Mouse (Mus musculus): ENCODE measurements around the gene Fam114a2. TPM values are rescaled to one million over a fixed set of nuclear protein-coding genes. Genes with fewer than 3 reads are reported as not detected.
A peak's percentile ranks its signal among the peaks of the same experiment; 100 is the strongest.
"Not testable (repeated sequence)": the region's sequence is repeated elsewhere in the genome, so short reads cannot be mapped to it uniquely, and the experiment has no call there.

Gene Fam114a2
- total RNA-seq (2021) = 10 to 100 TPM; 38.7 to 38.9 TPM

GRCm38 (mm10) chr11:57518091-57518750, at the start of gene Fam114a2, which contains the start of gene Mfap3:
Gene Fam114a2, minus strand, starts transcription at chr11:57518617.
Gene Mfap3, plus strand, starts transcription at chr11:57518664.
- intact Hi-C loops (cut with DNase I) = no loop called here

GRCm38 (mm10) chr11:57566091-57567035, 47.9 kb upstream of the Fam114a2 start:
- DNase-seq = peak; percentile 40
- intact Hi-C loops (cut with DNase I) = loop anchor here (10.0 kb wide), 1 partner anchor 88 kb away; no protein-coding TSS in a partner anchor

More at GRCm38 (mm10) chr11:57518091-57518750, at the start of gene Fam114a2, which contains the start of gene Mfap3:
- DNase-seq = peak; percentile 96

DNA sequence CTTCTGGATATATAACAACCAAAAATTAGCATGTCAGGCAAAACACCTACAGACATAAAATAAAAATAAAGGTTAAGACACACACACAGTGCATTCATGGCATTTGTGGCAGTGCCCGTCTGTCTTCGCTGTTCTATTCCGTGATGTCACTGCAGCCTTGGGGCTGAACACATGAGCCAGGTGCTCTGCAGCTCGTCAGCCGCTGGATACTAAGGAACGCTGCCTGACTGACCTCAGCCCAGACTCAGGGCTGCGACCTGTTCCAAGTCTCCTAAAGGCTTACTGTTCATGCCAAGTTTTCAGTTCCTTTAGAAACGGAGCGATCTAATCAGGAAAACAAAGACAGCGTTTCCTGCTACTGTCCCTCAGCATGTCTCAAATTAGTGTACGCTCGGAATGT, 46.1 kb upstream of the Fam114a2 start:
- intact Hi-C loops (cut with DNase I) = loop anchor here (10.0 kb wide), 1 partner anchor 90 kb away; no protein-coding TSS in a partner anchor
- no peak for DNase-seq

DNA sequence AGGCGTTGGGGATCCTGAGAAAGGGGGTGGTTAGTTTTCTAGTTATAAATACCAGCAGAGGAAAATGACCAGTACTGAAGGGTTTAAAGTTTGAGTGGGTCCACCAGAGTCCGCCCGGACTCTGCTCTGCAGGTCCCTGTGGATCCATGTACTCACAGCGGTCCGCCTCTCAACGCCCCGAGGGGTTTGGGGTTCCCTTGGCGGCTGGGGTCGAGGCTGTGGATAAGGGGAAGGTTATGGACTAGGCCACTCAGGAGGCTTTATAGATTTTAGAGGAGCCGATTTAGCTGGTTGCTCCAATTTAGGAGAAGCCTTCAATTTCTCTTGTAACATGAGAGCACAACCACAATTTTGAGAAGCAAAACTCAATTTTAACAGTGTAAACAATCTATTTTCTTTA, 39.5 kb upstream of the Fam114a2 start:
- DNase-seq; intact Hi-C loops (cut with DNase I): not testable (repeated sequence)

GRCm38 (mm10) chr11:57553015-57553780, 34.8 kb upstream of the Fam114a2 start:
- intact Hi-C loops (cut with DNase I) = no loop called here
- DNase-seq = no peak

DNA sequence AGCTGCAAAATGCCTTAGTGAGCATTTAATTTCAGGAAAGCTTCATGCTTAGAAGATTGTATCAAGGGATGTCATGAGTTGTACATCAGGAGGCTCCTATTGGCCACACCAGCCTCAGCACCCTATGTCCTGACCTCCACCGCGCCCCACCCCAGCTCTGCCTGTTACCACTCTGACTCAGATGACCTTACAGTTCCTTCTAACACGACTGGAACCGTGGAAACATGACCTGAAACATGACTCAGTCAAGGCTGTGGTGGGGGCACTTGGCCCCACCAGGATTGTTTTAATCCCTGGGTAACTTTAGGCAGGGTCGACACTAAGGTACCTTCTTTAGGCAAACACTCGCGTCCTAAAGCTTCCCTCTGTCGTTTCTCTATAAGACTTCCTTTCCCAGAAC, 32.6 kb upstream of the Fam114a2 start:
- DNase-seq = no peak
- intact Hi-C loops (cut with DNase I) = no loop called here

DNA sequence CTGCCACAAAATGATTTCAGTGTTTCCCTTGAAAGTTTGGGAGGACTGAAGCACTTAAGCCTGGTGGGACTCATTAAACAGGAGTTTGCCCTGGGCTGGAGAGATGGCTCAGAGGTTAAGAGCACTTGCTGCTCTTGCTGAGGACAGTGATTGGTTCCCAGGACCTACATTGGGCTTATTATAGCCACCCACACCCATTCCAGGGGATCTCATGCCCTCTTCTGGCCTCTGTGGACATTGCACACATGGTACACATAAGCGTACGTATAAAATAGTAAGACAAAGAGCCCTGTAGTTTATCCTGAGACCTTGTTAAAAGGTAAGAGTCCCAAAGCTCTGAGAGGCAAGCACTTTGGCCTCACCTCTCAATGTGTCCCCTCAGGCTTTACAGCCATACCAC, 31.8 kb upstream of the Fam114a2 start:
- intact Hi-C loops (cut with DNase I) = no loop called here
- no peak for DNase-seq

DNA sequence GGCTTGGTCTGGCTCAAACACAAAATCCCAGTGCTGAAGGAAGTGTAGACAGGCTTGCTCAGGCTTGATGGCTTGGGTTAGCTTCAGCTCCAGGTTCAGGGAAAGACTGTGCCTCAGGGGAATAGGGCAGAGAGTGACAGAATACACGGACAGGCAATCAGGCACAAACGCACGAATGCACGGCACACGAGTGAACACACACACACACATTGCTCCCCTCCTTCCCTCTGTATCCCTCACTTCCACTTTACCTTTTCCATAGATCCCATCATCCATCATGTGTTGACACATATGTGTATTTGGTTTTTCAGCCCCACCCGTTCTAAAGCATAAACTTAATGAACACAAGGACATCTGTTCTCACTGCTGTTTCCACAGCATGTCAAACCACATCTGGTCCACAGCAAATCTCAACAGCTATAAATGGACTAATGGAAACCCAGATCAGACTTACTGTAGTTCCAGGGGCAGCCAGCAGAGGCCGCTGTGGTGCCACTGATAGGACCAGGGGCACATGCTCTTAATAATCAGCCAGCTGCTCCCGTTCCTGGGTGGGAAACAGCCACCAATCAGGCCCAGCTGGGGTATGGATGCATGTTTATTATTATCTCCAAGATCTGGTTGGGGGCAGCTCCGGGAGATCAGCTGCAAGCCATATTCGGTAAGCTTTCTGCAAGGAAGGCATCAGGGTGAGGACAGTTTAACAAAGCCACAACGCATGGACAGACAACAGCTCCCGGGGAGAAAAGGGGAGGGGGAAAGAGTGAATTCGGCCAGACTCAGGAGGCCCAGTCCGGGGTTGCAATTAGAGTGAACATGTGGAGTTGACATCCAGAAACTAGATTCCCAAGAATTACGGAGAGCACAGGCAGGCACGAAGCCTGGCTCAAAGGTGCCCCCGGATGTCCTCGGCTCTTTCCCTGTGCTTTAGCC, 30.5 kb upstream of the Fam114a2 start:
- DNase-seq = peak; percentile 87
- intact Hi-C loops (cut with DNase I) = loop anchor here (2.0 kb wide), 1 partner anchor 230 kb away; no protein-coding TSS in a partner anchor

DNA sequence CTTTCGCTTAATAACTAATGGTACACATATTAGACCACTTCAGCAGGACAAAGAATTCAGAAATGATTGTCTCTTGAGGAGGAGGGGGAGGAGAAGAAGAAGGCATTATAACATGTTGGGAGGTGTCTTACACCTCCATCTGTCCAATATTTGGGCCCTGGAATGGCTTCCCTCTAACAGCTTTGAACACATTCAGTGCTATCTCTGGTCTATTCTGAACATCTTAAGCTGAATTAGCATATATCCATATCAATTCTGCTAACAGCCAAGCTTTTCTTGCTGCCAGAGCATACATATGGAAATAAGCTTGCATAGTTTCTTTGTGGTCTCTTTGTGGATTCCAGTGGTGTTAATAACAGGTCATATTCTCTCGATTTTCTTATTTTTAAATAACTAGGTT, 22.3 kb upstream of the Fam114a2 start:
- no peak for DNase-seq
- intact Hi-C loops (cut with DNase I) = no loop called here

GRCm38 (mm10) chr11:57539841-57540418, 21.5 kb upstream of the Fam114a2 start:
- intact Hi-C loops (cut with DNase I) = no loop called here
- DNase-seq = no peak

DNA sequence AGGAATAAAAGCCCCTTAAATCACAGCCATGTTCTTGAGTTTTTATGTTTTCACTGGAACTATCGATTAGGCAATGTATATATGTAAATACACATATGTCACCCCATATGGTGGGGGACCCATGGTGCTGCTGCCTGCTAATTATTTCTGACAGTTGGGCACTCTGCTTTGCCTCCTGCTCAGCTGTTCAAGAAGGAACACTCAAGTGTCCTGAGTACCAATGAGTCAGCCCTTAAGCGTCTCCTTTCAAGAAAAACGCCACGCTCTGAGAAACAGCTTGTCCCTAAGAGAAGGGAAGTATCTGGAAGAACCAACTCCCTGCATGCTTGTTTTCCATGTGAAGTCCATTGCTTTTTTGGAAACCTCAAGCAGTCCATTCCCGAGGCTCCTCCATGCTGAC, 17.5 kb upstream of the Fam114a2 start:
- intact Hi-C loops (cut with DNase I) = no loop called here
- DNase-seq = no peak

DNA sequence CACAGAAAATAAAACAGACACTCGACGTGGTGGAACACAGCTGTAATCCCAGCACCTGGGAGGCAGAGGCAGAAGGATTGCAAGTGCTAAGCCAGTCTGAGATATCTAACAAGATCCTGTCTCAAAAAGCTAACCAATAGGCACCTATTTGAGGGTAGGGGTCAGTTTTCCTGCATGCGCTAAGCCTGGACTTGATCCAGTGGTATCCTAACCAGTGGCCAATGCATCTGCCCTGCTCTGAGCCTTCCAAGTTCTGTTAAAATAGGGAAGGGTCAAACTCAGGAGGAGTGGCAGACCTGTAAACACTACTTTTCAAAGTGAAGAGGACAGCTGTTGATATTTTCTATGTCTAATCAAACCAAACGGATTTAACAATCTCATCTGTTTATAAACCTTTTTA, 13.9 kb upstream of the Fam114a2 start:
- intact Hi-C loops (cut with DNase I) = no loop called here
- DNase-seq = no peak

GRCm38 (mm10) chr11:57531300-57531950, 13.0 kb upstream of the Fam114a2 start:
- no peak for DNase-seq
- intact Hi-C loops (cut with DNase I) = no loop called here

DNA sequence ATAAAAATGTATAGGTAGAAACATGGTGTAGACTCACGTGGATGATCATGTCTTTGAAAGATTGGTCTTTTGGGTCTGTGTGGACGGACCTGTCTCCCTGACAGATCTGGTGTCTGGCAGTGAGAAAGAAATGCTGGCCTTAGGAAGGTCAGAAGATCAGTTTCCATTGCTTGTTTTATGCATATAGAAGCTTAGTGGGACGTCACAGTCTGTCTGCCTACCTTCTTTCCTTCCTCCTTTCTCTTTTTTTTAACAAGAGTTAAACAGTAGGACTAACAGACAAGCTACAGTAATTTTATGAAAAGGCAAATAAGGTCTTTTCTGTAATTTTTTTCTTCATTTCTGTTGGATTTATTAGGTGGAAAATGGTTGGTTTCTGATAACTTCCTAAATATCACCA, 10.7 kb upstream of the Fam114a2 start:
- DNase-seq = no peak
- intact Hi-C loops (cut with DNase I) = no loop called here

GRCm38 (mm10) chr11:57527506-57527905, 9.1 kb upstream of the Fam114a2 start:
- DNase-seq = peak; percentile 40

GRCm38 (mm10) chr11:57525900-57526299, 7.5 kb upstream of the Fam114a2 start:
- intact Hi-C loops (cut with DNase I) = no loop called here
- no peak for DNase-seq

More at GRCm38 (mm10) chr11:57527506-57527905, 9.1 kb upstream of the Fam114a2 start:
- intact Hi-C loops (cut with DNase I) = no loop called here

- DNase-seq = no peak
- intact Hi-C loops (cut with DNase I) = no loop called here
These were observed 6.2 kb upstream of the Fam114a2 start for GRCm38 (mm10) chr11:57524597-57524996.

- intact Hi-C loops (cut with DNase I) = no loop called here
- no peak for DNase-seq
These were observed 5.0 kb upstream of the Fam114a2 start for GRCm38 (mm10) chr11:57523418-57523817.

GRCm38 (mm10) chr11:57522046-57522445, 3.6 kb upstream of the Fam114a2 start:
- intact Hi-C loops (cut with DNase I) = no loop called here
- no peak for DNase-seq

Data from left cerebral cortex, postnatal 4 days (tissue).